Comparison of ENCODE assay signal across 8 mouse cellular contexts in the genomic region with DNA sequence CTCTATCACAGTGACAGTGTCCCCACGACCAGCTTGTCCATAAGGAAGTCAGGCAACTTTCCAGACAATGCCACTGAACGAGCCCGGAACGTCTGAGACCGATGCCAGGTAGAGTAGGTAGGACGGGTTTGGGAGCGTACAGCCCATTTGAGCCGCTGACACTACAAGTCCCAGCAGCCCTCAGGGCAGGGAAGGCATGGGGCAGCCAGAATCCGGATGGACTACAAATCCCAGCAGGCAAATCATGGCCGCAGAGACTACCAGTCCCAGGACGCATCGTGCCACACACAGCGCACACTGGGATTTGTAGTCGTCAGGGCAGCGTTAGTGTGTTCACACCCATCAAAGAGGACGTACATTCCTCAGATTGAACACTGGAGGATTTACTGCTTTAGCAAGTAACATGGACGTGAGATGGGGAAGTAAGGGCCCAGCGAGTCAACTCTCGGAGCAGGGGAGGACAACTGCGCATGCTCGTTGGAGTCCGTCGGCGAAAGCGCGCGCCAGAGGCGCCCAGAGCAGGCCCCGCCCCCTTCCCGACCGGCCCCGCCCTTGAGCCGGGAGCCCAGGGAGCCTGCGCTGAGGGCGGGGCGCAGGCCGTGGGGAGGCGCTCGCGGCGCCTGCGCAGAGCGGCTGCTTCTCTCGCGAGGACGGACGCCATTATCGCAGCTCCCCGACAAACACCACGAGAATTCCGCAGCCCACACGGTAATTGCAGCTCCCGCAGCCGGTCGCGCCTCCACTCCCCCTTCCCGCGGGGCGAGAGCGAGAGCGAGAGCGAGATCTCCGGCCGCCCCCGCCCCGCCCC. TPM values are rescaled to one million over a fixed set of nuclear protein-coding genes. Genes with fewer than 3 reads are reported as not detected.
DNase-seq lines count a peak whose midpoint lies in the region; ATAC-seq and TF ChIP-seq lines count a peak whose summit lies in the region.

No protein-coding gene starts in this region.

- peak overlapping the region; percentile 89 for H3K4me3 ChIP-seq in bone marrow, adult 2 months (replicated peaks; ENCODE audit: control insufficient read depth, low read depth, low read length)
- H3K4me3 ChIP-seq in embryonic facial prominence, embryonic 15.5 days (replicated peaks): peak overlapping the region; percentile 93
- peak overlapping the region; percentile 89 for H3K4me3 ChIP-seq in limb, embryonic 14.5 days (replicated peaks; ENCODE audit: low read length)
- peak overlapping the region; percentile 89 for H3K4me3 ChIP-seq in midbrain, postnatal 0 days (ENCODE audit: low read depth, low read length)

- H3K4me2 ChIP-seq in embryonic facial prominence, embryonic 15.5 days (replicated peaks): peak overlapping the region; percentile 77
- H3K4me2 ChIP-seq in limb, embryonic 14.5 days (replicated peaks; ENCODE audit: low read depth, low read length, severe bottlenecking): peak overlapping the region; percentile 53
- H3K4me2 ChIP-seq in midbrain, postnatal 0 days (ENCODE audit: low read depth, low read length, poor library complexity, severe bottlenecking): peak overlapping the region; percentile 79

- peak; percentile 90; the same call in 1 of the 2 replicates for TF ChIP-seq POLR2A in bone marrow, adult 2 months (IDR thresholded peaks at IDR 0.05; ENCODE audit: borderline replicate concordance, control insufficient read depth, low read depth, low read length)
- TF ChIP-seq POLR2A in limb, embryonic 14.5 days (IDR thresholded peaks at IDR 0.05; ENCODE audit: borderline replicate concordance, extremely low read depth, insufficient read depth, insufficient read length): peak; percentile 40; the same call in 1 of the 2 replicates

- H3K27ac ChIP-seq in bone marrow, adult 2 months (ENCODE audit: control insufficient read depth, insufficient read depth, low read depth, low read length, poor library complexity): peak overlapping the region; percentile 94
- H3K27ac ChIP-seq in embryonic facial prominence, embryonic 15.5 days (replicated peaks): peak overlapping the region; percentile 93
- H3K27ac ChIP-seq in limb, embryonic 14.5 days (replicated peaks; ENCODE audit: low read depth, low read length): peak overlapping the region; percentile 94
- H3K27ac ChIP-seq in midbrain, postnatal 0 days (ENCODE audit: low read depth, low read length): peak overlapping the region; percentile 98

- peak overlapping the region; percentile 97 for H3K9ac ChIP-seq in embryonic facial prominence, embryonic 15.5 days
- peak overlapping the region; percentile 99 for H3K9ac ChIP-seq in limb, embryonic 14.5 days (ENCODE audit: low read depth, low read length, severe bottlenecking)
- H3K9ac ChIP-seq in midbrain, postnatal 0 days (replicated peaks; ENCODE audit: low read length, poor library complexity, severe bottlenecking): peak overlapping the region; percentile 98

- H3K9me3 ChIP-seq in embryonic facial prominence, embryonic 15.5 days (replicated peaks): no peaks in the 10 kb centered on the region
- H3K9me3 ChIP-seq in limb, embryonic 14.5 days (ENCODE audit: control insufficient read depth, low read length): no peaks in the 10 kb centered on the region
- no peaks in the 10 kb centered on the region for H3K9me3 ChIP-seq in midbrain, postnatal 0 days (ENCODE audit: low read length)

- WGBS in bone marrow, adult 2 months: under 1% methylated on average over 66 of the region's 66 CpGs
- WGBS in embryonic facial prominence, embryonic 15.5 days: under 1% methylated on average over 63 of the region's 66 CpGs
- 1% methylated on average over 44 of the region's 66 CpGs for WGBS in limb, embryonic 14.5 days
- under 1% methylated on average over 52 of the region's 66 CpGs for whole genome bisulfite sequencing in midbrain, postnatal 0 days

- TF ChIP-seq CTCF in bone marrow, adult 2 months (IDR thresholded peaks at IDR 0.05; ENCODE audit: control insufficient read depth, insufficient read depth, low read length): 0 out of 2 replicates have a peak, but pooled peaks have one; percentile 3
- TF ChIP-seq CTCF in midbrain, postnatal 0 days (IDR thresholded peaks at IDR 0.05): no peak

- ATAC-seq in embryonic facial prominence, embryonic 15.5 days (ENCODE audit: insufficient number of reproducible peaks, low FRiP score, low TSS enrichment, low read depth): peak; percentile 95
- ATAC-seq in limb, embryonic 14.5 days (ENCODE audit: low FRiP score, low read depth): peak; percentile 94
- peak; percentile 94 for ATAC-seq in midbrain, postnatal 0 days (ENCODE audit: low FRiP score)

- peak; percentile 100 for DNase-seq in 416B (ENCODE audit: low read depth)
- DNase-seq in heart, adult 8-10 months (ENCODE audit: low spot score): peak; percentile 96
- peak; percentile 99 for DNase-seq in kidney, adult 9 months
- DNase-seq in limb, embryonic 14.5 days (ENCODE audit: low spot score): peak; percentile 99
- peak; percentile 100 for DNase-seq in midbrain, postnatal 0 days (ENCODE audit: low spot score)
- peak; percentile 98 to 99 for DNase-seq in spleen, postnatal 14 days (ENCODE audit: low spot score in 2 of 2)

- H3K36me3 ChIP-seq in embryonic facial prominence, embryonic 15.5 days: peaks cover 11% of the 10 kb centered on the region
- peaks cover 19% of the 10 kb centered on the region for H3K36me3 ChIP-seq in limb, embryonic 14.5 days (ENCODE audit: control insufficient read depth, insufficient read depth, low read length)
- peaks cover 3% of the 10 kb centered on the region; the same call in 1 of the 2 replicates for H3K36me3 ChIP-seq in midbrain, postnatal 0 days (ENCODE audit: insufficient read depth, low read length)

- no peaks in the 10 kb centered on the region for H3K27me3 ChIP-seq in embryonic facial prominence, embryonic 15.5 days
- no peaks in the 10 kb centered on the region for H3K27me3 ChIP-seq in limb, embryonic 14.5 days (ENCODE audit: control insufficient read depth, insufficient read depth, low read length)
- H3K27me3 ChIP-seq in midbrain, postnatal 0 days (ENCODE audit: insufficient read depth, low read length): no peaks in the 10 kb centered on the region

- peaks cover 7% of the 10 kb centered on the region; the same call in 1 of the 2 replicates for H3K4me1 ChIP-seq in bone marrow, adult 2 months (ENCODE audit: control insufficient read depth, insufficient read depth, low read length)
- H3K4me1 ChIP-seq in embryonic facial prominence, embryonic 15.5 days: peaks cover 60% of the 10 kb centered on the region
- peaks cover 34% of the 10 kb centered on the region for H3K4me1 ChIP-seq in limb, embryonic 14.5 days (ENCODE audit: control insufficient read depth, insufficient read depth, low read length)
- peaks cover 6% of the 10 kb centered on the region; the same call in 1 of the 2 replicates for H3K4me1 ChIP-seq in midbrain, postnatal 0 days (ENCODE audit: insufficient read depth, low read length)

RNA-seq across cellular contexts. Expression of gene Banp, which starts 0.6 kb away (rescaled TPM):
- 13.3 and 30.1 TPM in 2 replicates for polyA plus RNA-seq in bone marrow, adult 2 months (2011; ENCODE audit: insufficient read depth, insufficient read length, low replicate concordance, missing spikeins)
- polyA plus RNA-seq in embryonic facial prominence, embryonic 15.5 days (2015; fragmentation: Nextera tagmentation; extraction: Ambion mirVana): 46.3 and 48.5 TPM in 2 replicates
- total RNA-seq in heart, adult 8-10 months (2022): 10 to 100 TPM in 3 of 4 experiments, 1 to 10 TPM in 1; 7.6 to 24.8 (median 17.2) TPM
- 97.7 and 127 TPM in 2 replicates for polyA plus RNA-seq in limb, embryonic 14.5 days (2012; rRNA removed)
- polyA plus RNA-seq in limb, embryonic 14.5 days (2014; fragmentation: Nextera tagmentation; extraction: Ambion mirVana): 33.2 and 39.3 TPM in 2 replicates
- total RNA-seq in midbrain, postnatal 0 days (2014; rRNA removed): 37.1 and 51.6 TPM in 2 replicates
- 22.4 and 24.8 TPM in 2 replicates for polyA plus RNA-seq in midbrain, postnatal 0 days (2015; fragmentation: Nextera tagmentation; extraction: Ambion mirVana)

RNA-seq across cellular contexts. Expression of gene Car5a, which starts 5.4 kb away (rescaled TPM):
- polyA plus RNA-seq in bone marrow, adult 2 months (2011; ENCODE audit: insufficient read depth, insufficient read length, low replicate concordance, missing spikeins): 9.4 and 19.9 TPM in 2 replicates
- 0.13 TPM in 1 of 2 replicates, not detected in the other for polyA plus RNA-seq in embryonic facial prominence, embryonic 15.5 days (2015; fragmentation: Nextera tagmentation; extraction: Ambion mirVana)
- total RNA-seq in heart, adult 8-10 months (2022): under 1 TPM in 1 of 4 experiments, not detected in 3; 0.23 TPM
- not detected in 2 replicates for polyA plus RNA-seq in limb, embryonic 14.5 days (2012; rRNA removed)
- 0.26 TPM in 1 of 2 replicates, not detected in the other for polyA plus RNA-seq in limb, embryonic 14.5 days (2014; fragmentation: Nextera tagmentation; extraction: Ambion mirVana)
- total RNA-seq in midbrain, postnatal 0 days (2014; rRNA removed): 0.19 TPM in 1 of 2 replicates, not detected in the other
- polyA plus RNA-seq in midbrain, postnatal 0 days (2015; fragmentation: Nextera tagmentation; extraction: Ambion mirVana): 0.17 and 0.22 TPM in 2 replicates

RNA-seq across cellular contexts. Expression of gene Slc7a5, which starts 42.7 kb away (rescaled TPM):
- 66.4 and 81.9 TPM in 2 replicates for polyA plus RNA-seq in bone marrow, adult 2 months (2011; ENCODE audit: insufficient read depth, insufficient read length, low replicate concordance, missing spikeins)
- polyA plus RNA-seq in embryonic facial prominence, embryonic 15.5 days (2015; fragmentation: Nextera tagmentation; extraction: Ambion mirVana): 31.0 and 31.9 TPM in 2 replicates
- total RNA-seq in heart, adult 8-10 months (2022): 1 to 10 TPM; 3.8 to 4.8 (median 4.2) TPM
- 34.6 and 43.9 TPM in 2 replicates for polyA plus RNA-seq in limb, embryonic 14.5 days (2012; rRNA removed)
- polyA plus RNA-seq in limb, embryonic 14.5 days (2014; fragmentation: Nextera tagmentation; extraction: Ambion mirVana): 27.1 and 27.8 TPM in 2 replicates
- total RNA-seq in midbrain, postnatal 0 days (2014; rRNA removed): 111 and 115 TPM in 2 replicates
- polyA plus RNA-seq in midbrain, postnatal 0 days (2015; fragmentation: Nextera tagmentation; extraction: Ambion mirVana): 64.5 and 65.2 TPM in 2 replicates

Comparison
In these comparisons a context has a peak if more than half of its experiments do, and no peak if none do; other contexts are left out.
1. Peak in every context shown above with its lines: DNase-seq, ATAC-seq, H3K4me3 ChIP-seq and H3K27ac ChIP-seq.